Mouse (Mus musculus) stomach, postnatal 0 days (tissue): ENCODE measurements around the gene Syt14.

Experiments
- CTCF ChIP-seq: IDR thresholded peaks from 2 replicates; pipeline ENCODE4 v1.5.1; 2016; ENCODE audit warnings: antibody characterized with exemption, low read depth, mild to moderate bottlenecking, moderate library complexity
- EP300 ChIP-seq: optimal IDR thresholded peaks from 2 replicates; pipeline ENCODE3; 2016; ENCODE audit warnings: antibody characterized with exemption

DNA sequence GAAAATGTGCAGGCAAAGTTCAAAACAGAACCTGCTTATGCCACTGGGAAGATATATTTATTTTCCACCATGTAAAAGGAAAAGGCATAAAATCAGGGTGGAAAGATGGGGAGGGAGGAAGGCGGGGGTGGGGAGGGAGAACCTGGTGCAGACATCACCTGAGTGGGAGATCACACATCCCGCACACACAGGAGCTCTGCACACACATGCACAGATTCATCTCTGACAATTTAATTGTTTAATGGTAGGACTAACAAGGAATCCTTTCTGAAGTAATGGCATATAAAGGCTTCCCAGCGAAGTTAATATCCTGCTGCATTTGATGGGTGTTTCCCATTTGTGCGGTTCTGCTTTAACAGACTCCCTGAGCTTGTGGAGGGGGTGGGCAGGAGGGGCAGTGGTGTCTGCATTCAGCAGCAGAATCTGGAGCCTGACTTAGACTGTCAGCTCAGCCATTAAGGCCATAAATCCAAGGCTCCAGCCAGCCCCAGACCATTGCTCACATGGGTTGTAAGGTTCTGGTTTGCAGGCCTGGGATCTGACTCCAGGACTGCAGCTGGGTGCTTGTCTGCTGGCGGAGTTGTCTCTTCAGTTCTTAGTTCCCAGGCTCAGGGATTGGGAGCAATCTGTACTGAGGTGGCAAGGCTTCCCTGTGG, 174.1 kb downstream of the Syt14 start:
- TF ChIP-seq CTCF (no peak), EP300 (no peak)
